Mouse (Mus musculus) C2C12 (cell line): ENCODE measurements around the gene Slit3.

Experiments
- CEBPB ChIP-seq: IDR thresholded peaks from one replicate; pipeline ENCODE4 v1.6.1; 2011; ENCODE audit warnings: low read depth, mild to moderate bottlenecking, control low read depth, moderate library complexity
- CTCF ChIP-seq: IDR thresholded peaks from one replicate; pipeline ENCODE4 v1.5.1; 2011; ENCODE audit not compliant: control insufficient read depth, insufficient read depth, insufficient read length
- FOSL1 ChIP-seq: IDR thresholded peaks from one replicate; pipeline ENCODE4 v1.8.0; 2011; ENCODE audit warnings: mild to moderate bottlenecking, low read length; ENCODE audit not compliant: poor library complexity, insufficient read depth, severe bottlenecking
- MYOD1 ChIP-seq: IDR thresholded peaks from one replicate; pipeline ENCODE4 v1.6.1; 2011; ENCODE audit warnings: low read depth; ENCODE audit not compliant: control insufficient read depth, insufficient read length
- USF1 ChIP-seq: IDR thresholded peaks from one replicate; pipeline ENCODE4 v1.6.1; 2011; ENCODE audit warnings: low read depth, mild to moderate bottlenecking, control low read depth, moderate library complexity

DNA sequence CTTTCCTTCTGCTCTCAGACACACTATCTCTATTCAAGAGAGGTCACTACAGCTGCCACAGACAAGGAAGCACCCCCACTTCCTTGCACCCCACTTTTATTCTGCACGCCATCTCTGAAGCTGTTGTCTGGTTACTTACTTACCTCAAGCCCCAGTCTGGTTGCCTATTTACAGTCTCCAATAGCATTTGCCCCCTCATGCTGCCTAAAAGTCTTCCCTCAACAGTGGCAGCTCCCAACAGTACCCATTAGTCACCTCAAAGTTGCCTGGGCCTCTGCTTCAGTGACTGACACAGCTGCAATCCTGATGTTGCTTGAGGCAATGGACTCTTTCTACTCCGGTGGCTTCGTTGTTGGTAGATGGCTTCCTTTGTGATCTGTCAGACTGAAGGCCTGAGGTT is 42.4 kb downstream of the Slit3 start:
- TF ChIP-seq FOSL1 (no peak), CTCF (no peak), CEBPB (no peak), USF1 (no peak), MYOD1 (no peak)
